Mouse (Mus musculus): ENCODE results near the gene Dennd4c.
A peak's percentile ranks its signal among the peaks of the same experiment; 100 is the strongest.
"Not testable (repeated sequence)": the region's sequence is repeated elsewhere in the genome, so short reads cannot be mapped to it uniquely, and the experiment has no call there.

Dennd4c gene

GRCm38 (mm10) chr4:86777587-86777986, 29.2 kb downstream of the Dennd4c start:
- no peak for DNase-seq (ENCODE audit: low read depth, low spot score)

GRCm38 (mm10) chr4:86810604-86811003, 62.2 kb downstream of the Dennd4c start:
- DNase-seq (ENCODE audit: low read depth, low spot score): no peak

DNA sequence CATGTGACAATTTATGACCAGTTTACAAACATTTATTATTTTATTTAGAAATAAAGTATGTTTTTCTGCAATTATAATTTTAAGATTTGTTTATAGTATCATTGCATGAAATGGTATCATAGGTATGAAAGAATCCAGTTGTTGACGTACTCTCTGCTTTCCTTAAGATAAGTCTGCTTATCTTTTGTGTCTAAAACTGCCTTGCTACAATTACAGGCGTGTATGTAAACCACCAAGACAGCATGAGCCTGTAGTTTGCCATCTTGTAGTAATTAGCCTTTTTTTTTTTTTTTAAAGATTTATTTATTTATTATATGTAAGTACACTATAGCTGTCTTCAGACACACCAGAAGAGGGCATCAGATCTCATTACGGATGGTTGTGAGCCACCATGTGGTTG, 66.5 kb downstream of the Dennd4c start:
- DNase-seq (ENCODE audit: low read depth, low spot score): no peak

DNA sequence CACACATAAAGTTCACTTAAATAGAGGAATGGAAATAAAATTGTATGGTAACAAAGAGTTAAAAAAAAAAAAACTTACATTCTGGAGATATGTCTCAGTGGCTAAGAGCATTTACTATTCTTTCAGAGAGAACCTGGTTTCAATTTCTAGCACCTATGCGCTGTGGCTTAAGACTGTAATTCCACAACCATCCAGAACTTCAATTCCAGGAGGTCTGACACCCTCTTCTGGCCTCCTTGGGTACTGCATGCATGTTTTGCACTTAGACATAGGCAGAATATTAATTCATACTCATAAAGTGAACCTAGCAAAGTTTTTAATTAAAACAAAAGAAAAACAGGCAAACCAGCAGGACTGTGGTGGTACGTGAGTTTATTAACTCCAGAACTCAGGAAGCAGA, 74.8 kb downstream of the Dennd4c start:
- no peak for DNase-seq (ENCODE audit: low read depth, low spot score)

DNA sequence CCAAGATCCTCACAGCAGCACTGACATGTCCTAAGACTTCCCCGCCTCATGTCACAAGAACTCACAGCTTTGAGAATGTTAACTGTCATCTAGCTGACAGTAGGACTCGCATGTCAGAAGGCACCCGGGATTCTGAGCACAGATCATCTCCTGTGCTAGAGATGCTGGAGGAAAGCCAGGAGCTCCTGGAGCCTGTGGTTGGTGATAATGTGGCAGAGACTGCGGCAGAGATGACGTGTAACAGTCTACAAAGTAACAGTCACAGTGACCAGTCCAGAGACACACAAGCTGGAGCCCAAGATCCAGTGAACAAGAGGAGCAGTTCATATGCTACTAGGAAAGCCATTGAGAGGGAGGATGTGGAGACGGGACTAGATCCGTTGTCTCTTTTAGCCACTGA, 76.8 kb downstream of the Dennd4c start:
- DNase-seq (ENCODE audit: low read depth, low spot score): no peak

GRCm38 (mm10) chr4:86831896-86832295, 83.5 kb downstream of the Dennd4c start:
- DNase-seq (ENCODE audit: low read depth, low spot score): no peak

DNA sequence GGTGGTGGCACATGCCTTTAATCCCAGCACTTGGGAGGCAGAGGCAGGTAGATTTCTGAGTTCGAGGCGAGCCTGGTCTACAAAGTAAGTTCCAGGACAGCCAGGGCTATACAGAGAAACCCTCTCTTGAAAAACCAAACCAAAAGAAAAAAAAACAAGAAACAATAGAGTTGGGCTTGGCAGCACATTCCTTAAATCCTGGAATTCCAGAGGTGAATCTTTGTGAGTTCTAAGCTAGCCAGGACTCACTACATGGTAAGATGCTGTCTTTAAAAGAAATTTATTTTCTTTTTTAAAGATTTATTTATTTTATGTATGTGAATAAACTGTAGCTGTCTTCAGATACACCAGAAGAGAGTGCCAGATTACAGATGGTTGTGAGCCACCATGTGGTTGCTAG, 92.8 kb downstream of the Dennd4c start:
- DNase-seq (ENCODE audit: low read depth, low spot score): not testable (repeated sequence)

DNA sequence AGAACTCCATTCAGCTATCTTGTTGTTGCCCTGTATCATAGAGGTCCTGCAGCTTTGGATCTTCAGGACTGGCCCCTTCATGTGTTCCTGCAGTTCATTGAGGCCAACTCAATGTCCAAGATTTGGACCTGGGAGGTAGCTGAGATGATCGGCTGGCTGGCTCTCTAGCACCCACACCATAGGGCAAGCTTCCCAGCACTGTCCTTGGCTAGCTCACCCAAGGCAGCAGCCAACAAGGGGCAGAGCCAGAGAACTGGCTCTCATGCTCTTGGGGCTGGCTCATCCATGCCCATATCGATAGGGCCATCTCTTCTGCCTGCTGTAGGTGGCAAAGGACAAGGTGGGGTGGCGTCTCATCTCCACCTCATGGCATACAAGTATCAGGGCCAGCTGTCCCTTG, 97.0 kb downstream of the Dennd4c start:
- DNase-seq (ENCODE audit: low read depth, low spot score): no peak

DNA sequence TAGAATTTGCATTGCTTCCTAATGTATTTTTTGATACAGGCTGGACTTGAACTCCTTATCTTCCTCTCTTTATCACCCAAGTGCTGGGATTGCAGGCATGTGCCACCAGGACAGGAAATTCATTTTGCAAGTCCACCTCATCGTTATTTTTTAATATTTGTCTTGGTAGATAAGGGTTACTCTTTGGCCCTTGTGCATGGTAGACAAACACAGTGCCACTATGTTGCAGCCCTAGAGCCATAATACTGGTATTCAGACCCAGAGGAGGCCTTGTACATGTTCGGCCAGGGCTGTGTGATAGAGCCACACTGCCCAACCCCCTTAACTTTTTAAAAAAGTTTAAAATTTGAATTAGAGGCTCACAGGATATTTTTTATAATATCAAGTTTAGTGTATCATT, 98.9 kb downstream of the Dennd4c start:
- no peak for DNase-seq (ENCODE audit: low read depth, low spot score)

DNA sequence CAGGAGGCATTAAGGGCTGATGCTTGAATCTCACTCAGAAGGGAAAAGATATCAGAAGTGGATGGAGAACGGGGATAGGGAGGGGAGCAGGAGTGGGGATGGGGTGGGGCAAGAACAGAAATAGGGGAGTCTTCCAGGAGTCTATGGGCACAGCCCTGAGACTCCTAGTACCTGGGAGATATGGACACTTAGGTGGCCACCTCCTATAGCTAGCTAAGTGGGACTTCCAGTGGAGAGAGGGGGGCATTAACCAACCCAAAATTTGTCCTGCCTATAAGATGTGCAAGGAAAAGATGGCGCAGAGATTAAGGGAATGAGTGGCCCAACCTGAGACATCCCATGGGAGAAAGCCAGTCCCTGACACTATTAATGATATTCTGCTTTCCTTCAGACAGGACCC, 103.0 kb downstream of the Dennd4c start:
- no peak for DNase-seq (ENCODE audit: low read depth, low spot score)

DNA sequence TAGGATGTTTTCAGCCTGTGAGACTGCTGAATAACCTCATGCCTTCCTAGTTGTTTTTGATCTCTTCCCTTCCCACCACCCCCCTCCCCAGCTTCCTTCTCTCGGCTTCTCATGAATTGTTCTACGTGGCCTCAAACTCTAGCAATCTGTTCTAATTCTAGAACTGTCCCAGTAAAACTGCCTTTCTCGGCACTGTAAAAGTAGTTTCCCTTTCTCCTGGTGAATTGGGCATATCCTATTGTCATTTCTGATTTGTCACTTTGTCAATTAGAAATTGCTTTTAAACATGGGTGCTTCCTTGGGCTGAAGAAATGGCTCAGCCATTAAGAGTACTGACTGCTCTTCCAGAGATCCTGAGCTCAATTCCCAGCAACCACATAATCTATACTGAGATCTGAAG, 103.7 kb downstream of the Dennd4c start:
- no peak for DNase-seq (ENCODE audit: low read depth, low spot score)

DNA sequence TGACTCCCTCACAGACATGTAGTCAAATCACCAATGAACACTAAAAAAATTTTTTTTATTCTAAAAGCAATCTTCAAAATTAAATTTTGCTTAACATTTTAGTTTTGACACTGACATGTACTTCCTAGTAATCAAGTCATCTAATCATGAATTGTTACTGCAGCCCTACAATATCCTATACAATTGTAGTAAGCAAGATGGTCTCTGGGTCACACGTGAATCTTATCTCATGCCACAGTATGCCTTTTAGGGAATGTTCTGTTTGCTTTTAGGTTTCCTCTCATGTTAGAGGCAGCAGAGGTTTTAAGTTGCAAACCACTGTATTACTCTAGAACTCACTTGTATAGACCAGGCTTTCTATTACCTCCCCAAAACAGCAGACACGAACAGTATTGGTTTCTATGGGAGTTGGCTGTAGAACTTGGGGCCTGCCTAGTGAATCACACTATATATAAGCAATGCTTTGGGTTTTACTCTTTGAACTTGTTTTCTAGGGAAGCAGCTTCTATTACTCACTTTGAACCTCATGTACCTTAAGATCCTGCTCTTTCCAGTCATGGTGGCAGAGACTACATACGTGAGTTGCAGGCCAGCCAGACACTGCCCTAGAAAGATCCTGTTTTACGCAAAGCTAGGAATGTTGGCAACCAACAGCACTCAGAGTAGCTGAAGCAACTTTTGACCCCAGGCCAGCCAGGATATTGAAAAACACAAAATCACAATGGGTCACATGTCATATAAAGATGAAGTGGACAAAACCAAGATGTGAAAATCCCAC, 104.6 kb downstream of the Dennd4c start:
- DNase-seq (ENCODE audit: low read depth, low spot score): no peak

DNA sequence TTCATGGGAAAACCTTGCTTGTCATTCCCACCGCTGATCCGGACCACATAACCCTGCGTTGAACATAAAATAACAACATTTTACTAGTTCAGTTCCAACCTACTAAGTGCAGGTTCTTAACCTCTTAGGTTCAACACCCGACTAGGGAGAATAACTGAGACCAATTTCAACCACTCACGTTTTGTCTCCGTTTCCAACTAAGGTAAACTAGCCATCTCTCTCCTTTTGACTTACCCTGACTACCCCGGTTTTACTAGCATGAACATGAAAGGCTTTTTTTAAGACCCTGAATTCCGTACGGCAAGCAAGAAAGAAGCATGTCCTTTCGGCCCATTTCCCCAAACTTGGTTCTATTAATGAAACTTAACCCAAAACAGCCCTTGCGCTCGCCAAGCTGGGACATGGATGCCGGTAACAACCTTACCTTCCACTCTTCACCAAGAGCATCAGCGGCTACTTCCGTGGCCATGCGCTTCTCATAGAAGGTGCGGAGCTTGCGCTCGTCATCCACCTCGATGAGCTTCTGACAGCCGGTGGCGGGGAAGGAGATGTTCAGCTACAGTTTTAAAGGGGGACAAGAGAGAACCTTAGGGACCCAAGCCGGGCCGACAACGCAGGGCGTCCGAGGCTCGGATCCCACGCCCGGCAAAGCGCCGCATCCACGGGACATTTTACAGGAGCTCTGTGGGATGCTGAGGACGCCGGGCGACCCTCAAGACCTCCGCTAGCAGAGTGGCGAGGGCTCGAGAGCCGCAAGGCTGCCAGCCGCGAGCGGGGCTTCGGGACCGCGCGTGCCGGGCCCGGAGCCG, 108.2 kb downstream of the Dennd4c start:
- DNase-seq (ENCODE audit: low read depth, low spot score): no peak

GRCm38 (mm10) chr4:86857113-86858069, 109.0 kb downstream of the Dennd4c start, which contains the start of gene Rps6:
Gene Rps6 (minus strand): TSS chr4:86857412.
- peak; percentile 80 for DNase-seq (ENCODE audit: low read depth, low spot score)

DNA sequence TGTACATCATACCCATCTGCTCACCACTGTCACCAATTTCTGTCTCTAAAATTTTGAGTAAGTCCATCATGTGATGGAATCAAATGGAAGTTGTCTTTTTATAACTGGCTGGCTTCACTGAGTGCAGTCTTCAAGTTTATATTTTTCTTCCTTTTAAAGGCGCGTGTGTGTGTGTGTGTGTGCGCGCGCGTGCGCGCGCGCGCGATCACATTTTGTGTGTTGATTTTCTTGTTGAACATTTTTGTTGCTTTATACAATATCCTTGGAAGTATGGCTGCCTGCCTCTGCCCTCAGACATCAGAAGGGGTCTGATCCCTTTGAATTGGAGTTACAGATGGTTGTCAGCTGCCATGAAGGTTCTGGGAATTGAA, 109.7 kb downstream of the Dennd4c start:
- no peak for DNase-seq (ENCODE audit: low read depth, low spot score)

DNA sequence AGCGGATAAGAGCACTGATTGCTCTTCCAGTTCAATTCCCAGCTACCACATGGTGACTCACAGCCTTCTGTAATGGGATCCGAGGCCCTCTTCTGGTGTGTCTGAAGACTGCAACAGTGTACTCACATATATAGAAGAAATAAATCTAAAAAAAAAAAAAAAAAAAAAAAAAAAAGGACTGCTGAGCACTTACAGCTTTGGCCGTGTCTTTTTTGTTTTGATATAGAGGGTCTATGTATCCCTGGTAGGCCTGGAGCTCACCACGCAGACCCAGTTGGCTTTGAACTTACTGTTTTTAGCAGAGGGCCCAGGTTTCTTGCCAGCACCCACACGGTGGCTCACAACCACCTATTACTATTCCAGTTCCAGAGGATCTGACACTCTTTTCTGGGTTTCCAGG, 115.7 kb downstream of the Dennd4c start:
- DNase-seq (ENCODE audit: low read depth, low spot score): no peak

DNA sequence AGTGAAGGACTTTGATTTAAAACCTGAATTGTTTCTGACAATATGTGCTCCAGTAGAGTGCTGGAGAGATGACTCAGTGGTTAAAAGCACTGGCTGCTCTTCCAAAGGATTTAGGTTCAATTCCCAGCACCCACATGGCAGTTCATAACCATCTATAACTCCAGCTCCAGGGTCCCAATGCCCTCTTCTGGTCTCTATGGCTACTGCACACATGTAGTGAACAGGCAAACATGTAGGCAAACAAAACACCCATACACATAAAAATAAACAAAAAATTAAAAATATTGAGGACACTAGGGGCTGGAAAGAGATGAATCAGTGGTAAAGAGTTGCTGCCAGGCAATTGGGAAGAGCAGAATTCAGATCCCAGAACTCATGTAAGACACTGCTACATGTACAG, 123.6 kb downstream of the Dennd4c start:
- no peak for DNase-seq (ENCODE audit: low read depth, low spot score)

DNA sequence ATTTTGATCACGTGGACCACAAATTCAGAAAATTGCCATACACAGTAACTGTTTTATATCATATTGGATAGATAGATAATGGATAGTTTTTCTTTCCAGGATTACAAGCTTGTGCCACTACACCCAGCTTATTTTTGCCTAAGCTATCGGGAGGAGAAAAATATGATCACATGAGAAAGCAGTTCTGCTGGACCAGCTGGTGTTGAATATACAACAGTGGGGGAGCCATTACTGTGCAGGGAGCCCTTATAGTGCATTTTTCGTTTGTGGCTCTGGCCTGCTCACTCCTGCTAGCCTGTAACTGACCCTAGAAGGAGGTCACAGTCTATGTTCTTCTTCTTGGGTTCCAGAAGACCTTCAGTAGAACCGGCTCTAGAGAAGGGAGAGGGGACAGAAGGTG, 124.7 kb downstream of the Dennd4c start:
- DNase-seq (ENCODE audit: low read depth, low spot score): no peak

DNA sequence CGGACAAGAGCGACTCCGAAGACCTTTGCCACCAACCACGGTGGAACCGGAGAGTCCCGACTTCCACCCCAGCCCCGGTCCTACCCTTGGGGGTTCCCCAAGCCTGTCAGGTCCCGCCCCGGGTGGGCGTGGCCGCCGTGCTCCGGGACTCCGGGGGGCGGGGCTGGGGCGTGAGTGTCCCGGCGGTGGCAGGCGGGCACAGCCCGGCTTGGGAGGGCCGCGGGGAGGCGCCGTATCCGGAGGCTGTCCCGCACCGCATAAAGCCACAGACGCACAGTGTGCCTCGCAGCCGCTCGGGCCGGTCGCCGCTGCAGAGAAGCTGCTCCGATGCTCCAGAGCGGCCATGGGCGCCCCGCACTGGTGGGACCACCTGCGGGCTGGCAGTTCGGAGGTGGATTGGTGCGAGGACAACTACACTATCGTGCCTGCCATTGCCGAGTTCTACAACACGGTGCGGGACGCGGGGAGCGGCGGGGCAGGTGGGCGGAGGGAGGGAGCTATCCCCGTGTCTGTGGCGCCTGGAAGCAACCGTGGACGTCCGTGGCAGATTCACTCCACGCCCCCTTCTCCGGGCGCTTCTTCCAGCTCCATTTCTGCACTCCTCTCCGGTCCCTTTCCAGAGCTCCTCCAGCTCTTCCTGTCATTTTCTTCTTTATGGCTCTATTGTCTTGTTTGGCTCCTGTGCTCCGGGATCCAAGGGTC, 125.9 kb downstream of the Dennd4c start, which contains the start of gene Acer2:
Gene Acer2, plus strand, starts transcription at position 251 of the 702 bp plus-strand sequence.
- DNase-seq (ENCODE audit: low read depth, low spot score): no peak

DNA sequence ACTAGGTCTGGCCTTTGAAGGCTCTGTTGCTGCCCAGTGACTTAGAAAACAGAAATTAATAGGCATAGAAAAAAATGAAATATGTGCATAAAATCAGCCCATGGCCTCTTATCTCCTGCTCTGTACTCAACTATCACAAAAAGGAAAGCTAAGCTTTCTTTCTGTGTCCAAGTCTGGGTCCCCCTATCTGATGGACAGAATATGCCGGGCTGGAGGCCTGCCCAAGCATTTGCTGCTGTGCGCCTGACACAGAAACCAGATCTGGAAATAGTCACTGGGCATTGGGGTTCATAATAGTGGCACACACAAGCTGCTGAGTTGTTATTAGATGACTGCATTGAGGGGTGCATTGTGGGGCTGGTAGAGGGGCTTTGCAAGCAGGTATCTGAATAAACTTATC, 131.1 kb downstream of the Dennd4c start:
- no peak for DNase-seq (ENCODE audit: low read depth, low spot score)

- no peak for DNase-seq (ENCODE audit: low read depth, low spot score)
Measured at GRCm38 (mm10) chr4:86881178-86881577, 132.8 kb downstream of the Dennd4c start.

Measured in WW6 (cell line).